ENCODE assay signal across 21 mouse cellular contexts in genomic region chr3:29822622-29823370, GRCm38 (mm10).
DNase-seq lines count a peak whose midpoint lies in the region; ATAC-seq and TF ChIP-seq lines count a peak whose summit lies in the region.
"Had no signal": no experiment of that assay in that cellular context is flagged by ENCODE, and none has a peak within 500 bp of the region (broad histone marks: within the 10 kb centered on the region; RNA-seq: fewer than 3 reads in every experiment).

No protein-coding gene starts in this region.

- peak; percentile 66; the same call in 1 of the 2 replicates for ATAC-seq in forebrain, embryonic 13.5 days
- no peak for ATAC-seq in forebrain, embryonic 12.5 days (ENCODE audit: low FRiP score)
- no peak for ATAC-seq in hindbrain, postnatal 0 days
- ATAC-seq: lung, postnatal 0 days had no signal

- H3K27me3 ChIP-seq in forebrain, embryonic 13.5 days: no peaks in the 10 kb centered on the region
- no peaks in the 10 kb centered on the region for H3K27me3 ChIP-seq in forebrain, embryonic 12.5 days
- no peaks in the 10 kb centered on the region for H3K27me3 ChIP-seq in hindbrain, postnatal 0 days (ENCODE audit: insufficient read depth, low read length)
- H3K27me3 ChIP-seq: CH12.LX; embryonic facial prominence, embryonic 12.5 days; midbrain, embryonic 12.5 days had no signal

- no peak overlapping the region for H3K27ac ChIP-seq in forebrain, embryonic 13.5 days
- no peak overlapping the region for H3K27ac ChIP-seq in forebrain, embryonic 12.5 days
- H3K27ac ChIP-seq in hindbrain, postnatal 0 days: no peak overlapping the region
- H3K27ac ChIP-seq: embryonic facial prominence, embryonic 12.5 days; kidney, postnatal 0 days; midbrain, embryonic 12.5 days had no signal

- H3K36me3 ChIP-seq in forebrain, embryonic 13.5 days (ENCODE audit: poor library complexity, severe bottlenecking): no peaks in the 10 kb centered on the region
- no peaks in the 10 kb centered on the region for H3K36me3 ChIP-seq in forebrain, embryonic 12.5 days (replicated peaks)
- no peaks in the 10 kb centered on the region for H3K36me3 ChIP-seq in hindbrain, postnatal 0 days (ENCODE audit: insufficient read depth, low read length)
- H3K36me3 ChIP-seq: embryonic facial prominence, embryonic 12.5 days; midbrain, embryonic 12.5 days had no signal

- no peak overlapping the region for H3K4me3 ChIP-seq in forebrain, embryonic 13.5 days
- no peak overlapping the region for H3K4me3 ChIP-seq in forebrain, embryonic 12.5 days (replicated peaks)
- no peak overlapping the region for H3K4me3 ChIP-seq in hindbrain, postnatal 0 days (ENCODE audit: low read length)
- H3K4me3 ChIP-seq: embryonic facial prominence, embryonic 12.5 days; erythroblast, embryonic 14.5 days; midbrain, embryonic 12.5 days had no signal

- DNase-seq in layer of hippocampus, postnatal 10 days (ENCODE audit: low spot score in 2 of 2): peak; percentile 48 to 49
- no peak for DNase-seq in layer of hippocampus, adult 9-10 months (ENCODE audit: low spot score)
- DNase-seq in brain, embryonic 14.5 days (ENCODE audit: low read depth): peak; percentile 82
- peak; percentile 48 for DNase-seq in hindbrain, postnatal 0 days (ENCODE audit: low spot score)
- no peak for DNase-seq in gastrocnemius, postnatal 4 days (ENCODE audit: low spot score in 2 of 2)
- DNase-seq in embryo, embryonic 10.5 days (ENCODE audit: low spot score): no peak
- DNase-seq: adrenal gland, postnatal 25 days; cerebellum, adult 18-20 months; gastrocnemius, postnatal 25 days; kidney, adult 11 months; liver; right cerebral cortex, adult 18-20 months; thymus, postnatal 14 days had no signal

- no peak for TF ChIP-seq CTCF in brain, embryonic 14.5 days (IDR thresholded peaks at IDR 0.05; ENCODE audit: borderline replicate concordance, extremely low read depth, insufficient read depth, insufficient read length)
- TF ChIP-seq CTCF in hindbrain, postnatal 0 days (IDR thresholded peaks at IDR 0.05; ENCODE audit: low read depth): no peak

- H3K4me2 ChIP-seq in forebrain, embryonic 13.5 days: no peak overlapping the region
- no peak overlapping the region for H3K4me2 ChIP-seq in forebrain, embryonic 12.5 days
- no peak overlapping the region for H3K4me2 ChIP-seq in hindbrain, postnatal 0 days (ENCODE audit: low read depth, low read length)
- H3K4me2 ChIP-seq: embryonic facial prominence, embryonic 12.5 days; midbrain, embryonic 12.5 days had no signal

- TF ChIP-seq POLR2A in brain, embryonic 14.5 days (IDR thresholded peaks at IDR 0.05; ENCODE audit: borderline replicate concordance, extremely low read depth, insufficient read depth, insufficient read length, poor library complexity, severe bottlenecking): no peak

- H3K4me1 ChIP-seq in forebrain, embryonic 13.5 days: no peaks in the 10 kb centered on the region
- H3K4me1 ChIP-seq in forebrain, embryonic 12.5 days: no peaks in the 10 kb centered on the region
- no peaks in the 10 kb centered on the region for H3K4me1 ChIP-seq in hindbrain, postnatal 0 days (ENCODE audit: insufficient read depth, low read length)
- H3K4me1 ChIP-seq: embryonic facial prominence, embryonic 12.5 days; midbrain, embryonic 12.5 days had no signal

- 82% methylated on average over 10 of the region's 10 CpGs for WGBS in forebrain, embryonic 13.5 days
- 90% methylated on average over 10 of the region's 10 CpGs for WGBS in forebrain, embryonic 12.5 days
- 66% methylated on average over 10 of the region's 10 CpGs for WGBS in hindbrain, postnatal 0 days

- H3K9ac ChIP-seq in forebrain, embryonic 13.5 days: no peak overlapping the region
- H3K9ac ChIP-seq in forebrain, embryonic 12.5 days: no peak overlapping the region
- no peak overlapping the region for H3K9ac ChIP-seq in hindbrain, postnatal 0 days (replicated peaks; ENCODE audit: low read length)
- H3K9ac ChIP-seq: embryonic facial prominence, embryonic 12.5 days; midbrain, embryonic 12.5 days had no signal

- no peaks in the 10 kb centered on the region for H3K9me3 ChIP-seq in forebrain, embryonic 13.5 days (replicated peaks)
- H3K9me3 ChIP-seq in forebrain, embryonic 12.5 days: no peaks in the 10 kb centered on the region
- no peaks in the 10 kb centered on the region for H3K9me3 ChIP-seq in hindbrain, postnatal 0 days (ENCODE audit: low read length)
- H3K9me3 ChIP-seq: embryonic facial prominence, embryonic 12.5 days; midbrain, embryonic 12.5 days had no signal

Comparison
In these comparisons a context has a peak if more than half of its experiments do, and no peak if none do; other contexts are left out.
1. DNase-seq: peak in layer of hippocampus, postnatal 10 days (2 of 2), brain, embryonic 14.5 days (single experiment) and hindbrain, postnatal 0 days (single experiment); none in layer of hippocampus, adult 9-10 months (single experiment), gastrocnemius, postnatal 4 days (0 of 2) and embryo, embryonic 10.5 days (single experiment).